Mouse (Mus musculus): Measurements from ENCODE around the gene Atl2. TPM values are rescaled to one million over a fixed set of nuclear protein-coding genes. Genes with fewer than 3 reads are reported as not detected.

Gene Atl2
- total and polyA plus RNA-seq, 3 experiments = 18.0 to 43.3 (median 37.1) TPM

DNA sequence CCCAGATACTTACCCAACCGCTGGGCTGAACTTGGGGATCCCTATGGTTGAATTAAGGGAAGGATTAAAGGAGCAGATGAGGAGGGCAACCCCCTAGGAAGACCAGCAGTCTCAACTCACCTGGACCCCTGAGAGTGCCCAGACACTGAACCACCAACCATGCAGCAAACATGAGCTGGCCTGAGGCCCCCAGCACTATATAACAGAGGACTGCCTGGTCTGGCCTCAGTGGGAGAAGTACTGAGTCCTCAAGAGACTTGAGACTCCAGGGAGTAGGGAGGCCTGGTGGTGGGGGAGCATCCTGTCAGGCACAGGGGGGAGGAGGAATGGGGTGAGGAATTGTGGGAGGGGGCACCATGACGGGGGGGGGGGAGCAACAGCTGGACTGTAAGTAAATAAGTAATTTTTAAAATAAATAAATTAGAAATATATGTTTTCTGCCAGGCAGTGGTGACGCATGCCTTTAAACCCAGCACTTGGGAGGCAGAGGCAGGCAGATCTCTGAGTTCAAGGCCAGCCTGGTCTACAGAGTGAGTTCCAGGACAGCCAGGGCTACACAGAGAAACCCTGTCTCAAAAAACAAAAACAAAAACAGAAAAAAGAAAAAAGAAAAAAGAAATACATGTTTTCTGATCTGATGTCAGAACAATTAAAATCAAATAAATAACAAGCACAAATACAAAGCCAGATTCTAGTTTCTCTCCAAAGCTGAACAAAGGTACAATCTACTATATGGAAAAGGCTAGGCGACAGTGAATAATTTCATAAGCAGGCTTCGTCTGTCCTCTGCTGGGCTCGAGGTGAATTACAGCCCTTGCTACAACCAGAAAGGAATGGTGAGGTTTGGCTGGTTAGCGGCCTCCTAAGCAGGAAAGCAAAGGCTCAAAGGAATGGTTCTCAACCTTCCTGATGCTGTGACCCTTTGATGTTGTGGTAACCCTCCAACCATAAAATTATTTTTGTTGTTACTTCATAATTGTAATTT, 55.4 kb downstream of the Atl2 start:
- Histone ChIP-seq H3K27me3 (replicated peaks) (no peaks in the 10 kb centered on the region), H3K4me3 (replicated peaks in 1 of 3; ENCODE audit: low read depth in 2 of 3, low read length in 2 of 3, poor library complexity in 1 of 3) (no peak overlapping the region), H3K79me2 (replicated peaks; ENCODE audit: control insufficient read depth, extremely low read depth, insufficient read depth, poor library complexity, severe bottlenecking) (no peaks in the 10 kb centered on the region), H3K27ac (ENCODE audit: insufficient read depth, low read depth) (no peak overlapping the region), H3K4me1 (ENCODE audit: control insufficient read depth in 1 of 2, insufficient read depth in 2 of 2) (peaks cover 0 to 3% of the 10 kb centered on the region in 2 experiments; a peak in 1 of 4 replicates), H3K4me2 (ENCODE audit: insufficient read depth, low read depth, poor library complexity, severe bottlenecking) (no peak overlapping the region), H3K36me3 (replicated peaks in 1 of 2; ENCODE audit: control insufficient read depth in 1 of 2, insufficient read depth in 1 of 2, low read length in 1 of 2) (no peaks in the 10 kb centered on the region), H3K9me3 (replicated peaks; ENCODE audit: low read length) (no peaks in the 10 kb centered on the region), H3K9ac (ENCODE audit: insufficient read depth, low read depth) (no peak overlapping the region)
- dilution Hi-C loops (cut with MboI; ENCODE audit: extremely low pct_ligation_motif_present, extremely low pct_unique_long_range_greater_than_20kb, low sequenced_read_pairs) (no loop called here), in situ Hi-C loops (cut with MboI; ENCODE audit: low pct_ligation_motif_present, low pct_unique_long_range_greater_than_20kb, low sequenced_read_pairs) (loop anchor here (25.0 kb wide), 1 partner anchor 728 kb away; no protein-coding TSS in a partner anchor)
- peak; percentile 61 for DNase-seq (ENCODE audit: extremely low read depth)
- no peak for TF ChIP-seq JUN (IDR thresholded peaks at IDR 0.05; ENCODE audit: insufficient read depth, low read depth, low read length)
- no peak for TF ChIP-seq CHD1 (IDR thresholded peaks at IDR 0.05; ENCODE audit: low read depth, low read length)
- no peak for TF ChIP-seq E2F4 (IDR thresholded peaks at IDR 0.05; ENCODE audit: insufficient replicate concordance, low read depth, low read length)
- 0 out of 2 replicates have a peak, but pooled peaks have one; percentile 19 for TF ChIP-seq NELFE (IDR thresholded peaks at IDR 0.05; ENCODE audit: low read depth, low read length)
- TF ChIP-seq RAD21 (IDR thresholded peaks at IDR 0.05; ENCODE audit: low read depth, low read length) = peak; percentile 99
- no peak for TF ChIP-seq RCOR1 (conservative IDR thresholded peaks at IDR 0.05; ENCODE audit: low read depth, low read length)
- no peak for TF ChIP-seq SIN3A (IDR thresholded peaks at IDR 0.05; ENCODE audit: low read length)
- TF ChIP-seq BHLHE40 (IDR thresholded peaks at IDR 0.05; ENCODE audit: low read depth, low read length) = no peak
- no peak for TF ChIP-seq ZKSCAN1 (IDR thresholded peaks at IDR 0.05; ENCODE audit: borderline replicate concordance, low read depth, low read length)
- no peak for TF ChIP-seq KAT2A (IDR thresholded peaks at IDR 0.05; ENCODE audit: insufficient replicate concordance, low read length)
- no peak for TF ChIP-seq EP300 (IDR thresholded peaks at IDR 0.05; ENCODE audit: low read length)
- TF ChIP-seq SMC3 (IDR thresholded peaks at IDR 0.05; ENCODE audit: low read depth, low read length) = peak; percentile 95
- TF ChIP-seq IRF4 (IDR thresholded peaks at IDR 0.05; ENCODE audit: low read depth, low read length) = 0 out of 2 replicates have a peak, but pooled peaks have one; percentile 17
- TF ChIP-seq ZNF384 (IDR thresholded peaks at IDR 0.05; ENCODE audit: low read depth, low read length) = no peak
- no peak for TF ChIP-seq POLR2A (IDR thresholded peaks at IDR 0.05; ENCODE audit: low read depth, low read length)
- TF ChIP-seq CTCF (conservative IDR thresholded peaks at IDR 0.05 in 1 of 2, IDR thresholded peaks at IDR 0.05 in 1 of 2; ENCODE audit: low read depth in 2 of 2, low read length in 2 of 2) = peak; percentile 95 to 97
- TF ChIP-seq CHD2 (IDR thresholded peaks at IDR 0.05; ENCODE audit: low read length) = no peak
- TF ChIP-seq ZC3H11A (IDR thresholded peaks at IDR 0.05; ENCODE audit: low read depth, low read length) = peak; percentile 41; the same call in 1 of the 2 replicates
- no peak for TF ChIP-seq MYC (IDR thresholded peaks at IDR 0.05; ENCODE audit: low read depth, low read length)

DNA sequence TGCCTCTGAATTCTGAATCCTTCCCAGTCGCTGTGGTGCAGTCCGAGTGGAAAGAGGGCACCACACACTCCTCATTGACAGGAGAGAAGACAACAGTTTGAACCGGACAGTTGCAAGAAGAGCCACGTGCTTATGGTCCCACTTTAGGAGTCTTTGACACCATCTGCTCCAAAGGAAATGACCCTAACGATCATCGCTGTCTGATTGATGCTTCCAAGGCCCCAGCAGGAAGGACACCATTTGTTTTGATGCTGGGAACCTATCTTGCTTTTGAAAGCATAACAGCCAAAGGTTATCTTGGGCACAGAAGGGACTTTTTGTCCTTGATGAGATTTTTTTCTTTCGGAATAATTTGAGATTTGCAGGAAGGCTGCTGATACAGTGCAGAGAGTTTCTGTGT, 58.9 kb downstream of the Atl2 start:
- in situ Hi-C loops (cut with MboI; ENCODE audit: low pct_ligation_motif_present, low pct_unique_long_range_greater_than_20kb, low sequenced_read_pairs) (loop anchor here (5.0 to 25.0 kb wide), 2 partner anchors 175 to 725 kb away; no protein-coding TSS in a partner anchor), dilution Hi-C loops (cut with MboI; ENCODE audit: extremely low pct_ligation_motif_present, extremely low pct_unique_long_range_greater_than_20kb, low sequenced_read_pairs) (no loop called here)
- no peak overlapping the region for H3K9ac ChIP-seq (ENCODE audit: insufficient read depth, low read depth)
- H3K27me3 ChIP-seq (replicated peaks) = no peaks in the 10 kb centered on the region
- H3K27ac ChIP-seq (ENCODE audit: insufficient read depth, low read depth) = no peak overlapping the region
- H3K79me2 ChIP-seq (replicated peaks; ENCODE audit: control insufficient read depth, extremely low read depth, insufficient read depth, poor library complexity, severe bottlenecking) = no peaks in the 10 kb centered on the region
- no peak overlapping the region for H3K4me2 ChIP-seq (ENCODE audit: insufficient read depth, low read depth, poor library complexity, severe bottlenecking)
- H3K36me3 ChIP-seq (replicated peaks in 1 of 2; ENCODE audit: control insufficient read depth in 1 of 2, insufficient read depth in 1 of 2, low read length in 1 of 2) = no peaks in the 10 kb centered on the region
- peaks cover 0 to 3% of the 10 kb centered on the region in 2 experiments; a peak in 1 of 4 replicates for H3K4me1 ChIP-seq (ENCODE audit: control insufficient read depth in 1 of 2, insufficient read depth in 2 of 2)
- TF ChIP-seq E2F4 (IDR thresholded peaks at IDR 0.05; ENCODE audit: insufficient replicate concordance, low read depth, low read length) (no peak), MYC (IDR thresholded peaks at IDR 0.05; ENCODE audit: low read depth, low read length) (no peak), JUN (IDR thresholded peaks at IDR 0.05; ENCODE audit: insufficient read depth, low read depth, low read length) (no peak), BHLHE40 (IDR thresholded peaks at IDR 0.05; ENCODE audit: low read depth, low read length) (no peak), RCOR1 (conservative IDR thresholded peaks at IDR 0.05; ENCODE audit: low read depth, low read length) (no peak), POLR2AphosphoS2 (IDR thresholded peaks at IDR 0.05; ENCODE audit: low read depth, low read length) (no peak), ETS1 (conservative IDR thresholded peaks at IDR 0.05; ENCODE audit: low read depth, low read length) (no peak), KAT2A (IDR thresholded peaks at IDR 0.05; ENCODE audit: insufficient replicate concordance, low read length) (no peak), JUND (conservative IDR thresholded peaks at IDR 0.05; ENCODE audit: low read depth, low read length) (no peak), TBP (conservative IDR thresholded peaks at IDR 0.05; ENCODE audit: low read depth, low read length) (no peak), NELFE (IDR thresholded peaks at IDR 0.05; ENCODE audit: low read depth, low read length) (no peak), SIN3A (IDR thresholded peaks at IDR 0.05; ENCODE audit: low read length) (no peak), USF1 (IDR thresholded peaks at IDR 0.05; ENCODE audit: low read depth, low read length) (no peak), CTCF (conservative IDR thresholded peaks at IDR 0.05 in 1 of 2, IDR thresholded peaks at IDR 0.05 in 1 of 2; ENCODE audit: low read depth in 2 of 2, low read length in 2 of 2) (no peak), MXI1 (IDR thresholded peaks at IDR 0.05; ENCODE audit: low read depth, low read length) (no peak), USF2 (conservative IDR thresholded peaks at IDR 0.05; ENCODE audit: low read depth, low read length) (no peak), EP300 (IDR thresholded peaks at IDR 0.05; ENCODE audit: low read length) (no peak), MAFK (IDR thresholded peaks at IDR 0.05; ENCODE audit: insufficient replicate concordance, low read length) (no peak), POLR2A (IDR thresholded peaks at IDR 0.05; ENCODE audit: low read depth, low read length) (no peak), MAX (IDR thresholded peaks at IDR 0.05; ENCODE audit: low read length) (no peak)
- no peak overlapping the region for H3K4me3 ChIP-seq (replicated peaks in 1 of 3; ENCODE audit: low read depth in 2 of 3, low read length in 2 of 3, poor library complexity in 1 of 3)
- no peaks in the 10 kb centered on the region for H3K9me3 ChIP-seq (replicated peaks; ENCODE audit: low read length)
- no peak for DNase-seq (ENCODE audit: extremely low read depth)

Measured in CH12.LX (cell line).